Mouse (Mus musculus): ENCODE measurements at regions not wholly inside any gene's neighbourhood (a gene's known extent, or its start where the extent isn't known, plus 50 kb on each side); places are given as distances from the start of the nearest gene placed in this dataset.

GRCm38 (mm10) chr8:91747174-91747859 lies 54.5 kb downstream of the Irx3 start:
- no peaks in the 10 kb centered on the region for H3K36me3 ChIP-seq (replicated peaks)
- no peaks in the 10 kb centered on the region for H3K27me3 ChIP-seq (ENCODE audit: insufficient read depth, low read length)
- DNase-seq (ENCODE audit: low spot score) (no peak), ATAC-seq (ENCODE audit: extremely low read depth, insufficient number of reproducible peaks, low FRiP score, poor library complexity, severe bottlenecking) (no peak)
- peaks cover 58% of the 10 kb centered on the region for H3K9me3 ChIP-seq (replicated peaks)
- H3K4me3 ChIP-seq (ENCODE audit: low read depth, low read length), result no peak overlapping the region
- TF ChIP-seq TAL1 (conservative IDR thresholded peaks at IDR 0.05; ENCODE audit: low read depth, low read length) (no peak), GATA2 (IDR thresholded peaks at IDR 0.05; ENCODE audit: borderline replicate concordance, low read depth, low read length) (no peak), CTCF (IDR thresholded peaks at IDR 0.05; ENCODE audit: low read depth, low read length) (no peak), GATA1 (IDR thresholded peaks at IDR 0.05; ENCODE audit: borderline replicate concordance, low read length) (no peak), POLR2AphosphoS5 (IDR thresholded peaks at IDR 0.05; ENCODE audit: insufficient replicate concordance, low read depth, low read length) (no peak)
- H3K4me1 ChIP-seq (ENCODE audit: insufficient read depth, low read depth, low read length), result no peaks in the 10 kb centered on the region

DNA sequence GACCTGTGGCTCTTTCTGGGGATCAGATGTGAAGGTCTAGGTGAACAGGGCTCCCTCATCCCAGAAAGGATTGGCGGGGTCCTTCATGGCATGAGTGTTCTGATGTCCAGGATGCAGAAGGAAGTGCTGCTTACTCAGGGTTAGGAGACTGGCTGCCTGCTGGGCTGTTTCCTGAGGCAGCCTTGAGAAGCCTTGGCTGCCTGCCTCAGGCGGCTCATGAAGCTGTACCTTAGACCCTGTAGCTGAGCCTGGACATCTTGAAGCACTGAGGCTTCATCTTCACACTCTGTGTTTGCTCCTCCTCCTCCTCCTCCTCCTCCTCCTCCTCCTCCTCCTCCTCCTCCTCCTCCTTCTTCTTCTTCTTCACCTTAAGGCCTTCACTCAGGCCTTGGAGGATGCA lies 77.2 kb downstream of the Irx3 start:
- no peak overlapping the region for H3K4me3 ChIP-seq (ENCODE audit: low read depth, low read length)
- H3K4me1 ChIP-seq (ENCODE audit: insufficient read depth, low read depth, low read length), result no peaks in the 10 kb centered on the region
- peaks cover 45% of the 10 kb centered on the region for H3K9me3 ChIP-seq (replicated peaks)
- H3K36me3 ChIP-seq (replicated peaks), result no peaks in the 10 kb centered on the region
- DNase-seq (ENCODE audit: low spot score) (no peak), ATAC-seq (ENCODE audit: extremely low read depth, insufficient number of reproducible peaks, low FRiP score, poor library complexity, severe bottlenecking) (no peak)
- H3K27me3 ChIP-seq (ENCODE audit: insufficient read depth, low read length), result no peaks in the 10 kb centered on the region
- TF ChIP-seq GATA1 (IDR thresholded peaks at IDR 0.05; ENCODE audit: borderline replicate concordance, low read length) (no peak), TAL1 (conservative IDR thresholded peaks at IDR 0.05; ENCODE audit: low read depth, low read length) (no peak), GATA2 (IDR thresholded peaks at IDR 0.05; ENCODE audit: borderline replicate concordance, low read depth, low read length) (no peak), CTCF (IDR thresholded peaks at IDR 0.05; ENCODE audit: low read depth, low read length) (no peak), POLR2AphosphoS5 (IDR thresholded peaks at IDR 0.05; ENCODE audit: insufficient replicate concordance, low read depth, low read length) (no peak)
